Comparison of ENCODE assay signal across 25 mouse cellular contexts in genomic region chr16:86138171-86138570, GRCm38 (mm10).
DNase-seq lines count a peak whose midpoint lies in the region; TF ChIP-seq lines count a peak whose summit lies in the region.
"Had no signal": no experiment of that assay in that cellular context is flagged by ENCODE, and none has a peak within 500 bp of the region (broad histone marks: within the 10 kb centered on the region; RNA-seq: fewer than 3 reads in every experiment).

No protein-coding gene starts in this region.

- H3K36me3 ChIP-seq in myocyte (ENCODE audit: control insufficient read depth, insufficient read depth), result no peaks in the 10 kb centered on the region
- H3K36me3 ChIP-seq: embryonic facial prominence, embryonic 13.5 days; forebrain, embryonic 15.5 days; heart, embryonic 12.5 days; hindbrain, embryonic 13.5 days; limb, embryonic 12.5 days; midbrain, embryonic 13.5 days had no signal

- peak; percentile 13 for DNase-seq in adrenal gland, postnatal 25 days
- DNase-seq in adrenal gland, adult 18-20 months (ENCODE audit: low spot score in 2 of 2), result no peak
- DNase-seq in heart, adult 18-20 months, result peak; percentile 26 to 60
- no peak for DNase-seq in heart, postnatal 25 days (ENCODE audit: low spot score)
- DNase-seq in urinary bladder, postnatal 14 days (ENCODE audit: low spot score), result peak; percentile 20
- no peak for DNase-seq in urinary bladder, postnatal 25 days (ENCODE audit: low spot score)
- no peak for DNase-seq in frontal cortex, postnatal 10 days (ENCODE audit: low spot score in 2 of 2)
- DNase-seq: cerebellum, adult 18-20 months; cerebellum, postnatal 36 days; embryo, embryonic 11 days; kidney, adult 11 months; kidney, postnatal 4 days; liver, postnatal 0 days; lung, postnatal 10 days; right cerebral cortex, postnatal 14 days; spleen, adult 18-20 months had no signal

- H3ac ChIP-seq in myocyte (ENCODE audit: control insufficient read depth, insufficient read length), result no peak overlapping the region

- H3K79me2 ChIP-seq in myocyte (ENCODE audit: control insufficient read depth, insufficient read depth), result no peaks in the 10 kb centered on the region

- no peak for TF ChIP-seq POLR2A in myocyte (IDR thresholded peaks at IDR 0.05; ENCODE audit: insufficient read length, low read depth)

- H3K27me3 ChIP-seq in myocyte (ENCODE audit: control insufficient read depth, insufficient read depth, insufficient read length), result no peaks in the 10 kb centered on the region
- H3K27me3 ChIP-seq: embryonic facial prominence, embryonic 13.5 days; forebrain, embryonic 15.5 days; heart, embryonic 12.5 days; hindbrain, embryonic 13.5 days; limb, embryonic 12.5 days; megakaryocyte, embryonic 14.5 days; midbrain, embryonic 13.5 days had no signal

- no peak overlapping the region for H3K4me3 ChIP-seq in myocyte
- H3K4me3 ChIP-seq: embryonic facial prominence, embryonic 13.5 days; forebrain, embryonic 15.5 days; heart, embryonic 12.5 days; hindbrain, embryonic 13.5 days; limb, embryonic 12.5 days; megakaryocyte, embryonic 14.5 days; midbrain, embryonic 13.5 days had no signal

- intact Hi-C loops in heart, postnatal 25 days (cut with DNase I), result no loop called here

- H3K4me2 ChIP-seq in myocyte (ENCODE audit: low read depth), result peak overlapping the region; percentile 50
- H3K4me2 ChIP-seq: embryonic facial prominence, embryonic 13.5 days; forebrain, embryonic 15.5 days; heart, embryonic 12.5 days; hindbrain, embryonic 13.5 days; limb, embryonic 12.5 days; liver, embryonic 11.5 days; midbrain, embryonic 13.5 days had no signal

TF ChIP-seq in myocyte, 11 proteins besides CTCF, POLR2A, EP300 and RAD21:
- no peak for TF ChIP-seq E2F4 (IDR thresholded peaks at IDR 0.05; ENCODE audit: insufficient read depth)
- no peak for TF ChIP-seq POLR2AphosphoS2 (IDR thresholded peaks at IDR 0.05; ENCODE audit: insufficient read length, low read depth)
- no peak for TF ChIP-seq MYOD1 (IDR thresholded peaks at IDR 0.05; ENCODE audit: control insufficient read depth in 1 of 3, insufficient read length in 2 of 3, low read depth in 2 of 3)
- TF ChIP-seq REST (IDR thresholded peaks at IDR 0.05; ENCODE audit: insufficient read depth, insufficient read length), result no peak
- no peak for TF ChIP-seq SRF (IDR thresholded peaks at IDR 0.05; ENCODE audit: control insufficient read depth, insufficient read length, low read depth)
- TF ChIP-seq MAX (IDR thresholded peaks at IDR 0.05; ENCODE audit: low read depth), result no peak
- no peak for TF ChIP-seq USF1 (IDR thresholded peaks at IDR 0.05; ENCODE audit: low read depth)
- TF ChIP-seq CEBPB (IDR thresholded peaks at IDR 0.05; ENCODE audit: insufficient read depth, poor library complexity, severe bottlenecking), result no peak
- no peak for TF ChIP-seq MYOG (IDR thresholded peaks at IDR 0.05; ENCODE audit: control insufficient read depth in 1 of 3, insufficient read depth in 1 of 3, insufficient read length in 2 of 3, low read depth in 2 of 3)
- TF ChIP-seq TCF12 (IDR thresholded peaks at IDR 0.05; ENCODE audit: insufficient read depth, poor library complexity, severe bottlenecking), result no peak
- TF ChIP-seq TCF3 (IDR thresholded peaks at IDR 0.05; ENCODE audit: insufficient read length, low read depth), result no peak

Comparison
In these comparisons a context has a peak if more than half of its experiments do, and no peak if none do; other contexts are left out.
1. DNase-seq: peak in adrenal gland, postnatal 25 days (single experiment), heart, adult 18-20 months (2 of 2) and urinary bladder, postnatal 14 days (single experiment); none in adrenal gland, adult 18-20 months (0 of 2), heart, postnatal 25 days (single experiment), urinary bladder, postnatal 25 days (single experiment) and frontal cortex, postnatal 10 days (0 of 2).